Mouse (Mus musculus): ENCODE results near the gene Zfand3. TPM values are rescaled to one million over a fixed set of nuclear protein-coding genes. Genes with fewer than 3 reads are reported as not detected.
A peak's percentile ranks its signal among the peaks of the same experiment; 100 is the strongest.

Gene Zfand3
- polyA plus RNA-seq, 1 experiment from 2014 or later: 68.1 TPM

GRCm38 (mm10) chr17:30180197-30180596, 175.7 kb downstream of the Zfand3 start:
- no peaks in the 10 kb centered on the region for H3K4me1 ChIP-seq
- H3K36me3 ChIP-seq: peaks cover 19% of the 10 kb centered on the region
- DNase-seq (ENCODE audit: low spot score): no peak
- H3K27ac ChIP-seq (replicated peaks): no peak overlapping the region
- no peaks in the 10 kb centered on the region for H3K27me3 ChIP-seq (ENCODE audit: low read depth, poor library complexity, severe bottlenecking)
- 94% methylated on average over 6 of the region's 6 CpGs for WGBS
- no peaks in the 10 kb centered on the region for H3K9me3 ChIP-seq (replicated peaks)
- H3K4me3 ChIP-seq: no peak overlapping the region

- no peak for DNase-seq (ENCODE audit: low spot score)
- Histone ChIP-seq H3K27me3 (ENCODE audit: low read depth, poor library complexity, severe bottlenecking) (no peaks in the 10 kb centered on the region), H3K9me3 (replicated peaks) (no peaks in the 10 kb centered on the region), H3K4me1 (no peaks in the 10 kb centered on the region), H3K36me3 (peaks cover 24% of the 10 kb centered on the region), H3K27ac (replicated peaks) (no peak overlapping the region), H3K4me3 (no peak overlapping the region)
- WGBS: 94% methylated on average over 4 of the region's 4 CpGs
Measured at GRCm38 (mm10) chr17:30181554-30181953, 177.0 kb downstream of the Zfand3 start.

- no peak for DNase-seq (ENCODE audit: low spot score)
- no peaks in the 10 kb centered on the region for H3K27me3 ChIP-seq (ENCODE audit: low read depth, poor library complexity, severe bottlenecking)
- WGBS: 90% methylated on average over 2 of the region's 2 CpGs
- peaks cover 3% of the 10 kb centered on the region for H3K4me1 ChIP-seq
- no peaks in the 10 kb centered on the region for H3K9me3 ChIP-seq (replicated peaks)
- no peak overlapping the region for H3K27ac ChIP-seq (replicated peaks)
- H3K4me3 ChIP-seq: no peak overlapping the region
- H3K36me3 ChIP-seq: peaks cover 24% of the 10 kb centered on the region
Measured at GRCm38 (mm10) chr17:30182063-30182462, 177.5 kb downstream of the Zfand3 start.

GRCm38 (mm10) chr17:30183561-30183960, 179.0 kb downstream of the Zfand3 start:
- Histone ChIP-seq H3K4me3 (no peak overlapping the region), H3K27me3 (ENCODE audit: low read depth, poor library complexity, severe bottlenecking) (no peaks in the 10 kb centered on the region), H3K27ac (replicated peaks) (no peak overlapping the region), H3K9me3 (replicated peaks) (no peaks in the 10 kb centered on the region), H3K36me3 (peaks cover 12% of the 10 kb centered on the region; the same call in 1 of the 2 replicates), H3K4me1 (peaks cover 18% of the 10 kb centered on the region)
- no peak for DNase-seq (ENCODE audit: low spot score)
- WGBS: 94% methylated on average over 6 of the region's 6 CpGs

GRCm38 (mm10) chr17:30187154-30187553, 182.6 kb downstream of the Zfand3 start:
- no peaks in the 10 kb centered on the region for H3K9me3 ChIP-seq (replicated peaks)
- 89% methylated on average over 6 of the region's 6 CpGs for WGBS
- peaks cover 47% of the 10 kb centered on the region for H3K4me1 ChIP-seq
- no peaks in the 10 kb centered on the region for H3K27me3 ChIP-seq (ENCODE audit: low read depth, poor library complexity, severe bottlenecking)
- H3K36me3 ChIP-seq: peaks cover 16% of the 10 kb centered on the region
- no peak overlapping the region for H3K27ac ChIP-seq (replicated peaks)
- no peak overlapping the region for H3K4me3 ChIP-seq
- no peak for DNase-seq (ENCODE audit: low spot score)

- H3K27ac ChIP-seq (replicated peaks): no peak overlapping the region
- no peak overlapping the region for H3K4me3 ChIP-seq
- H3K9me3 ChIP-seq (replicated peaks): no peaks in the 10 kb centered on the region
- 64% methylated on average over 5 of the region's 5 CpGs for WGBS
- H3K36me3 ChIP-seq: peaks cover 21% of the 10 kb centered on the region
- DNase-seq (ENCODE audit: low spot score): no peak
- H3K4me1 ChIP-seq: peaks cover 47% of the 10 kb centered on the region
- no peaks in the 10 kb centered on the region for H3K27me3 ChIP-seq (ENCODE audit: low read depth, poor library complexity, severe bottlenecking)
Measured at GRCm38 (mm10) chr17:30187581-30187980, 183.0 kb downstream of the Zfand3 start.

GRCm38 (mm10) chr17:30188031-30188981, 183.8 kb downstream of the Zfand3 start:
- Histone ChIP-seq H3K27me3 (ENCODE audit: low read depth, poor library complexity, severe bottlenecking) (no peaks in the 10 kb centered on the region), H3K27ac (replicated peaks) (0 out of 2 replicates have a peak overlapping the region, but pooled peaks have one; percentile 4), H3K36me3 (peaks cover 28% of the 10 kb centered on the region), H3K4me3 (no peak overlapping the region), H3K4me1 (peaks cover 47% of the 10 kb centered on the region), H3K9me3 (replicated peaks) (no peaks in the 10 kb centered on the region)
- WGBS: 56% methylated on average over 20 of the region's 20 CpGs
- no peak for DNase-seq (ENCODE audit: low spot score)

- no peaks in the 10 kb centered on the region for H3K27me3 ChIP-seq (ENCODE audit: low read depth, poor library complexity, severe bottlenecking)
- peak overlapping the region; percentile 39; the same call in 1 of the 2 replicates for H3K27ac ChIP-seq (replicated peaks)
- no peak overlapping the region for H3K4me3 ChIP-seq
- H3K9me3 ChIP-seq (replicated peaks): no peaks in the 10 kb centered on the region
- no peak for DNase-seq (ENCODE audit: low spot score)
- WGBS: 79% methylated on average over 11 of the region's 11 CpGs
- peaks cover 66% of the 10 kb centered on the region for H3K4me1 ChIP-seq
- H3K36me3 ChIP-seq: peaks cover 32% of the 10 kb centered on the region
Measured at GRCm38 (mm10) chr17:30191097-30191640, 186.6 kb downstream of the Zfand3 start.

GRCm38 (mm10) chr17:30192416-30193005, 188.0 kb downstream of the Zfand3 start:
- H3K9me3 ChIP-seq (replicated peaks): no peaks in the 10 kb centered on the region
- H3K36me3 ChIP-seq: peaks cover 33% of the 10 kb centered on the region
- DNase-seq (ENCODE audit: low spot score): no peak
- H3K4me3 ChIP-seq: no peak overlapping the region
- H3K27me3 ChIP-seq (ENCODE audit: low read depth, poor library complexity, severe bottlenecking): no peaks in the 10 kb centered on the region
- H3K27ac ChIP-seq (replicated peaks): no peak overlapping the region
- WGBS: 92% methylated on average over 26 of the region's 26 CpGs
- H3K4me1 ChIP-seq: peaks cover 72% of the 10 kb centered on the region

GRCm38 (mm10) chr17:30193615-30194014, 189.1 kb downstream of the Zfand3 start:
- no peaks in the 10 kb centered on the region for H3K9me3 ChIP-seq (replicated peaks)
- WGBS: 88% methylated on average over 2 of the region's 2 CpGs
- H3K36me3 ChIP-seq: peaks cover 39% of the 10 kb centered on the region
- no peak for DNase-seq (ENCODE audit: low spot score)
- peaks cover 71% of the 10 kb centered on the region for H3K4me1 ChIP-seq
- H3K27me3 ChIP-seq (ENCODE audit: low read depth, poor library complexity, severe bottlenecking): no peaks in the 10 kb centered on the region
- no peak overlapping the region for H3K4me3 ChIP-seq
- no peak overlapping the region for H3K27ac ChIP-seq (replicated peaks)

GRCm38 (mm10) chr17:30194091-30194490, 189.6 kb downstream of the Zfand3 start:
- 87% methylated on average over 3 of the region's 3 CpGs for WGBS
- no peaks in the 10 kb centered on the region for H3K9me3 ChIP-seq (replicated peaks)
- no peak overlapping the region for H3K4me3 ChIP-seq
- H3K27me3 ChIP-seq (ENCODE audit: low read depth, poor library complexity, severe bottlenecking): no peaks in the 10 kb centered on the region
- H3K4me1 ChIP-seq: peaks cover 72% of the 10 kb centered on the region
- no peak for DNase-seq (ENCODE audit: low spot score)
- H3K36me3 ChIP-seq: peaks cover 39% of the 10 kb centered on the region
- H3K27ac ChIP-seq (replicated peaks): no peak overlapping the region

GRCm38 (mm10) chr17:30194629-30195445, 190.3 kb downstream of the Zfand3 start:
- H3K36me3 ChIP-seq: peaks cover 39% of the 10 kb centered on the region
- DNase-seq (ENCODE audit: low spot score): no peak
- WGBS: 88% methylated on average over 11 of the region's 11 CpGs
- no peak overlapping the region for H3K27ac ChIP-seq (replicated peaks)
- no peak overlapping the region for H3K4me3 ChIP-seq
- no peaks in the 10 kb centered on the region for H3K27me3 ChIP-seq (ENCODE audit: low read depth, poor library complexity, severe bottlenecking)
- peaks cover 74% of the 10 kb centered on the region for H3K4me1 ChIP-seq
- H3K9me3 ChIP-seq (replicated peaks): no peaks in the 10 kb centered on the region

Measured in midbrain, embryonic 10.5 days (tissue).